Mouse (Mus musculus): Measurements from ENCODE around the gene Rlim. TPM values are rescaled to one million over a fixed set of nuclear protein-coding genes. Genes with fewer than 3 reads are reported as not detected.

The Rlim gene
- 53.2 TPM for polyA plus RNA-seq (2014; fragmentation: Illumina TruSeq; extraction: RNeasy Lipid Tissue Mini Kit (QIAGEN cat#74804); ENCODE audit: low read depth, low replicate concordance)

GRCm38 (mm10) chrX:103981169-103981689, at the start of gene Rlim:
Gene Rlim, minus strand, starts transcription at chrX:103981284.

Other genes starting within 250 kb of the Rlim start
- gene Slc16a2, start 159.3 kb downstream of the Rlim start, polyA plus RNA-seq (2014; fragmentation: Illumina TruSeq; extraction: RNeasy Lipid Tissue Mini Kit (QIAGEN cat#74804); ENCODE audit: low read depth, low replicate concordance): 94.4 TPM
- 1.9 TPM for gene Nexmif, start 219.9 kb upstream of the Rlim start, polyA plus RNA-seq (2014; fragmentation: Illumina TruSeq; extraction: RNeasy Lipid Tissue Mini Kit (QIAGEN cat#74804); ENCODE audit: low read depth, low replicate concordance)

Measured in kidney, adult 10 weeks (tissue).